Mouse (Mus musculus) C2C12 (cell line): ENCODE data around the gene Dixdc1. TPM values are rescaled to one million over a fixed set of nuclear protein-coding genes. Genes with fewer than 3 reads are reported as not detected.

Experiments used
- H3K27me3 ChIP-seq: one replicate; pipeline ENCODE4 v1.6.1; 2011; ENCODE audit not compliant: control insufficient read depth, insufficient read depth, insufficient read length
- H3K36me3 ChIP-seq: one replicate; pipeline ENCODE4 v1.6.1; 2011; ENCODE audit not compliant: control insufficient read depth, insufficient read depth
- H3K4me3 ChIP-seq: one replicate; pipeline ENCODE4 v1.5.1; 2011; ENCODE audit warnings: mild to moderate bottlenecking, control low read depth; ENCODE audit not compliant: poor library complexity, insufficient read depth, severe bottlenecking
- H3K79me2 ChIP-seq: one replicate; pipeline ENCODE4 v1.6.1; 2011; ENCODE audit not compliant: control insufficient read depth, insufficient read depth
- H3K79me3 ChIP-seq: one replicate; pipeline ENCODE4 v1.6.1; 2011; ENCODE audit warnings: low read depth, control low read depth
- H3ac ChIP-seq: one replicate; pipeline ENCODE3; 2011; ENCODE audit warnings: low read depth; ENCODE audit not compliant: control insufficient read depth, insufficient read length
- CEBPB ChIP-seq: IDR thresholded peaks from one replicate; pipeline ENCODE4 v1.6.1; 2011; ENCODE audit warnings: low read depth, mild to moderate bottlenecking, control low read depth, moderate library complexity
- CTCF ChIP-seq: IDR thresholded peaks from one replicate; pipeline ENCODE4 v1.5.1; 2011; ENCODE audit not compliant: control insufficient read depth, insufficient read depth, insufficient read length
- FOSL1 ChIP-seq: IDR thresholded peaks from one replicate; pipeline ENCODE4 v1.8.0; 2011; ENCODE audit warnings: mild to moderate bottlenecking, low read length; ENCODE audit not compliant: poor library complexity, insufficient read depth, severe bottlenecking
- MAX ChIP-seq: IDR thresholded peaks from one replicate; pipeline ENCODE4 v1.6.1; 2011; ENCODE audit warnings: mild to moderate bottlenecking, control low read depth
- MYOD1 ChIP-seq: IDR thresholded peaks from one replicate; pipeline ENCODE4 v1.6.1; 2011; ENCODE audit warnings: low read depth; ENCODE audit not compliant: control insufficient read depth, insufficient read length
- MYOG ChIP-seq: IDR thresholded peaks from one replicate; pipeline ENCODE4 v1.6.1; 2011; ENCODE audit not compliant: control insufficient read depth, insufficient read length; ENCODE audit errors: extremely low read depth
- USF1 ChIP-seq: IDR thresholded peaks from one replicate; pipeline ENCODE4 v1.6.1; 2011; ENCODE audit warnings: low read depth, mild to moderate bottlenecking, control low read depth, moderate library complexity
- polyA plus RNA-seq: library from polyadenylated mRNA; unstranded; fragments of >200 nt; fragmentation: generic; extraction: Trizol; gene quantifications from one replicate; pipeline ENCODE4 v1.2.1, GENCODE M21; 2012; ENCODE audit warnings: missing spikeins

Dixdc1 gene
- polyA plus RNA-seq, 1 experiment: 1.2 TPM

DNA sequence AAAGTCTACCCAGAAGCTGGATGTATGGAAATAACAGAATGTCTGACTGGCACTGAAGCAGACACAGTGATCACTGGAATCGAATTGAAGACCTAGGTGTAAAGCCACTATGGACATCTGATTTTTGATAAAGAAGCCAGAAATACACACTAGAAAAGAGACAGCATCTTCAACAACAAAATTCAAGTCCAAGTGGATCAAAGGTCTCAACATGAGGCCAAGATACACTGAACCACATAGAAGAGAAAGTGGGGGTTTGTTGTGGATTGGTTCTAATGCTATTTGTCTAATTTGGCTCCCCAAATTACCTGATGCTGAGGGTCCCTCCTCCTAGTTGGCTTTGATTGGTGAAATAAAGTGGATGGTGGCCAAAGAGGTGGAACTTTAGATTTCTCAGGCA lies 59.9 kb downstream of the Dixdc1 start:
- H3K27me3 ChIP-seq: no peaks in the 10 kb centered on the region
- no peaks in the 10 kb centered on the region for H3K79me3 ChIP-seq
- TF ChIP-seq MAX (no peak), CEBPB (no peak)
- no peak overlapping the region for H3K4me3 ChIP-seq
- H3K79me2 ChIP-seq: no peaks in the 10 kb centered on the region
- no peaks in the 10 kb centered on the region for H3K36me3 ChIP-seq
- H3ac ChIP-seq: no peak overlapping the region

DNA sequence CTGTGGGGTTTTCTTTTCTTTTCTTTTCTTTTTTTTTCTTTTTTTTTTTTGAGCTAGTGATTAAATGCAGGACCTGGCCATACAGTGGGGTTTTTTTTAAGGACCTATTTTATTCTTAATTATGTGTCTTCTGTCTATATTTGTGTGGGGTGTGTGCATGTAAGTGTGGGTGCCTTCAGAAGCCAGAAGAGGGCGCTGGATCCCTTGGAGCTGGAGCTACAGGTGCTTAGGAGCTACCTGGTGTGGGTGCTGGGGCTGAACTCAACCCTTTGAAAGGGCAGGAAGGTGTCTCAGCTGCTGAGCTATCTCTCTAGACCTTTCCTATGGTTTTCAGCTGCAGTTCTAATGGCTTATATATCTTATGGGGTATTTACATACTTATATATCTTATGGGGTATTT lies 64.5 kb downstream of the Dixdc1 start:
- TF ChIP-seq MYOD1 (no peak), MAX (no peak), CTCF (no peak), MYOG (no peak), FOSL1 (no peak), USF1 (no peak), CEBPB (no peak)
- H3K79me2 ChIP-seq: no peaks in the 10 kb centered on the region
- H3K36me3 ChIP-seq: no peaks in the 10 kb centered on the region

DNA sequence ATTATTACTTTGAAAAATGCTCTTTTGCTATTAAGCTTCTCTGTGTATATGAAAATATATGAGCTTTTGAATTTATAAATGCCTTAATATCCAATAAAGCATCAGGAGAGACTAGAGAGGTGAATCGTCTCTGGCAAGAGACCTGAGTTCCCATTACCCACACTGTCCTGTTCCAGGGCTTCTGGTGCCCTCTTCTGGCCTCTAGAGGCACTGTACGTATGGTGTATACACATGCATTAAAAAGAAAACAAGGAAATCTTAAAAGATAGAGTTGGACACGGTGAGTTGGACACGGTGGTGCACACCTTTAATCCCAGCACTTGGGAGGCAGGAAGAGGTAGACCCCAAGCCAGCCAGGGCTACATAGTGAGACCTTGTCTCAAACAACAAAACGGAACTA lies 68.6 kb downstream of the Dixdc1 start:
- no peaks in the 10 kb centered on the region for H3K36me3 ChIP-seq
- TF ChIP-seq MYOD1: no peak
- peak; percentile 32 for TF ChIP-seq CTCF
- H3K79me3 ChIP-seq: no peaks in the 10 kb centered on the region
- no peaks in the 10 kb centered on the region for H3K79me2 ChIP-seq
- no peak overlapping the region for H3ac ChIP-seq
- no peaks in the 10 kb centered on the region for H3K27me3 ChIP-seq
- H3K4me3 ChIP-seq: no peak overlapping the region

More for the DNA sequence above, 64.5 kb downstream of the Dixdc1 start:
- Histone ChIP-seq H3K79me3 (no peaks in the 10 kb centered on the region), H3K27me3 (no peaks in the 10 kb centered on the region), H3K4me3 (no peak overlapping the region), H3ac (no peak overlapping the region)

DNA sequence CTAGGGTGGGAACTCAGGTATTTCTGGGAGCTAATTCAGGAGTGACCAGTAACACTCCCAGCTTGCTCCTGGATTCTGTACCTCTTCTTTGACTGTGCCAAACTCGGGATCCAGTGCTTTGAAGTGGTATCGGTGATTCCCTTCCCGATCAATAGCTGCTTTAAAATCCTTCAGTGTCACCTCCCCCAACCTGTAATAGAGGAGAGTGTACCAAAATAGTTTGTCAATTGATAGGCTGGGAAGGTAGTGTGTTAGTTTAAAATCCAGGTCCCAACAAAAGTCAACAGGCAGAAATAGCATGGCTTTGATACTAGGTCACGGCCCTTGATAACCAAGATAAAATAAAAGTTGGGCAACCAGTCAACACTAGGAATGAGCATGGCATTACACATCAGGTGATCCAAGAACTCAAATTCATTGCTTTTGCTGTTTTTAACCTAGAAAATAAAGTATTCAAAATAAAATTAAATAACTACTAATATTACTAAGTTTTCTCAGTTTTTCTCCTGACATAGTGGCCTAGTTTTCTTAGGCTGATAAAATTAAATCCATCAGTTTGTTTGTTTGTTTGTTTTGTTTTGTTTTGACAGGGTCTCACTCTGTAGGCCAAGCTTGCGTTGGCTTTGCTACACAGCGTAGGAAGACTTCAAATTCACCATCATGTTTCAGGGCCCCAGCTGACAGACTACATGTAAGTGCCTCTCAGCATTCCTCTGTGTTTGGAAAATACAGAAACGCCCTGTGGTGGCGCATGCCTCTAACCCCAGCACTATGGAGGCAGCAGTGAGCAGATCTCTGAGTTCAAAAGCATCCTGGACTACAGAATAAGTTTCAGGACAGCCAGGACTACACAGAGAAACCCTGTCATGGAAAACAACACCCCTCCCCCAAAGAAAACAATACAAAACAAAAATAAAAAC lies 71.5 kb downstream of the Dixdc1 start:
- Histone ChIP-seq H3ac (no peak overlapping the region), H3K79me2 (no peaks in the 10 kb centered on the region), H3K79me3 (no peaks in the 10 kb centered on the region), H3K36me3 (no peaks in the 10 kb centered on the region), H3K27me3 (no peaks in the 10 kb centered on the region), H3K4me3 (no peak overlapping the region)
- no peak for TF ChIP-seq MAX
- no peak for TF ChIP-seq MYOG
- TF ChIP-seq CTCF: no peak

DNA sequence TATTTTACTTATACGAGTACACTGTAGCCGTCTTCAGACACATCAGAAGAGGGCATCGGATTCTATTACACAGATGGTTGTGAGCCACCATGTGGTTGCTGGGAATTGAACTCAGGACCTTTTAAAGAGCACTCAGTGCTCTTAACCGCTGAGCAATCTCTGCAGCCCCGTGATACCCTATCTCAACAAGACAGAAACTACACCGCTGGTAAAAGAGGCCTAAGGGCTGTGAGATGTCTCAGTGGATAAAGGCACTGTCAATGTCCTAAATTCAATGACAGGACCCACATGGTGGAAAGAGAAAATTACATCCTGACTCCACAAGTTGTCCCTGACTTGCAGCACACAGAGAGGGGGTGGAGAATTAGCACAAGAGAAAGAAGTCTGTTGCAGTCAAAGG lies 72.9 kb downstream of the Dixdc1 start:
- no peaks in the 10 kb centered on the region for H3K36me3 ChIP-seq
- no peaks in the 10 kb centered on the region for H3K27me3 ChIP-seq
- H3K79me2 ChIP-seq: no peaks in the 10 kb centered on the region
- H3ac ChIP-seq: no peak overlapping the region
- no peak for TF ChIP-seq FOSL1
- TF ChIP-seq MAX: no peak
- no peak for TF ChIP-seq CTCF
- TF ChIP-seq MYOG: no peak
- TF ChIP-seq CEBPB: no peak
- TF ChIP-seq MYOD1: no peak
- no peak for TF ChIP-seq USF1
- no peak overlapping the region for H3K4me3 ChIP-seq
- no peaks in the 10 kb centered on the region for H3K79me3 ChIP-seq

DNA sequence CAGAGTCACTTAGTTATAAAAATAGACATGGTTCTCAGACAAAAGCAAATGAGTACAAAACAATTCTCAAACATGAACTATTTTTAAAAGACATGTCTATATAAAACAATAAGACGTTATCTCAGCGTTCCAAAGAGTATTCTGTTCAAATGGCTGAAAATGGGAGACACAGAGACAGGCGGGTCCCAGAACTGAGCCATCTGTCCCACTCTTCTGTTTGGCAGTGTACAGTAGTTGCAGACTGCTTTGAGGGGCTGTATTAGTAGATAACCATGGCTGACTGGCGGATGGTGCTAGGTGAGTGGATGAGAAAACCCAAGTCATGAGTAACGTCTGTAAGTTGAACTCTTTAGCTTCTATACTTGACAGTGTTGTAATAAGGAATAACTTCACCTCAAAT lies 74.5 kb downstream of the Dixdc1 start:
- Histone ChIP-seq H3K79me2 (no peaks in the 10 kb centered on the region), H3K79me3 (no peaks in the 10 kb centered on the region), H3K27me3 (no peaks in the 10 kb centered on the region), H3ac (no peak overlapping the region), H3K4me3 (no peak overlapping the region), H3K36me3 (no peaks in the 10 kb centered on the region)
- TF ChIP-seq CTCF (no peak), MAX (no peak), FOSL1 (no peak), USF1 (no peak), MYOD1 (no peak), CEBPB (no peak), MYOG (no peak)
